Mouse (Mus musculus) ES-E14 (cell line): ENCODE results near the gene 4921504E06Rik. TPM values are rescaled to one million over a fixed set of nuclear protein-coding genes. Genes with fewer than 3 reads are reported as not detected.

Experiments
- DNase-seq: peaks from one replicate; pipeline ENCODE4 v3.0.0-alpha.2; 2013; ENCODE audit warnings: low read depth, low spot score
- H3K27ac ChIP-seq: 2 replicates; pipeline ENCODE4 v1.5.1; 2012; ENCODE audit warnings: low read depth, mild to moderate bottlenecking, low read length, moderate library complexity, mixed read lengths; ENCODE audit not compliant: poor library complexity, insufficient read depth, severe bottlenecking
- H3K36me3 ChIP-seq: 2 replicates; pipeline ENCODE4 v1.6.1; 2012; ENCODE audit warnings: mild to moderate bottlenecking, low read length, moderate library complexity, mixed read lengths; ENCODE audit not compliant: control insufficient read depth, poor library complexity, insufficient read depth, severe bottlenecking
- H3K4me1 ChIP-seq, 2 experiments: fragments of 150-350 bp in 1 of 2; sonication (generic) in 1 of 2; 2 replicates each; pipeline ENCODE4 v1.6.1; 2012; ENCODE audit warnings: low read length in 2 of 2, mild to moderate bottlenecking in 1 of 2, mixed read lengths in 1 of 2; ENCODE audit not compliant: control insufficient read depth in 2 of 2, insufficient read depth in 2 of 2, poor library complexity in 1 of 2
- H3K4me3 ChIP-seq, 2 experiments: fragments of 150-350 bp in 1 of 2; sonication (generic) in 1 of 2; 2 replicates each; pipeline ENCODE4 v1.5.1; 2012; ENCODE audit warnings: low read length in 2 of 2, low read depth in 1 of 2, mild to moderate bottlenecking in 1 of 2, mixed read lengths in 1 of 2; ENCODE audit not compliant: insufficient read depth in 1 of 2, poor library complexity in 1 of 2, severe bottlenecking in 1 of 2
- H3K9ac ChIP-seq: 2 replicates; pipeline ENCODE4 v1.6.1; 2012; ENCODE audit warnings: low read depth, mild to moderate bottlenecking, low read length, mixed read lengths; ENCODE audit not compliant: poor library complexity, insufficient read depth, severe bottlenecking
- H3K9me3 ChIP-seq: fragments of 150-350 bp; sonication (generic); 2 replicates; pipeline ENCODE4 v1.6.1; 2012; ENCODE audit warnings: low read depth, mild to moderate bottlenecking, low read length; ENCODE audit not compliant: control insufficient read depth, insufficient read depth
- CHD2 ChIP-seq: IDR thresholded peaks from 2 replicates; pipeline ENCODE4 v1.6.1; 2014; ENCODE audit warnings: mild to moderate bottlenecking, low read depth, low read length, inconsistent platforms
- HCFC1 ChIP-seq: IDR thresholded peaks from 2 replicates; pipeline ENCODE4 v1.6.1; 2012; ENCODE audit warnings: low read length, inconsistent platforms, borderline replicate concordance; ENCODE audit not compliant: insufficient read depth
- MAFK ChIP-seq: IDR thresholded peaks from 2 replicates; pipeline ENCODE4 v1.6.1; 2014; ENCODE audit warnings: mild to moderate bottlenecking, low read depth, low read length, inconsistent platforms; ENCODE audit not compliant: insufficient read depth
- ZC3H11A ChIP-seq: IDR thresholded peaks from 2 replicates; pipeline ENCODE4 v1.6.1; 2012; ENCODE audit warnings: low read depth, mild to moderate bottlenecking, inconsistent platforms, low read length, borderline replicate concordance
- ZNF384 ChIP-seq: IDR thresholded peaks from 2 replicates; pipeline ENCODE4 v1.6.1; 2012; ENCODE audit warnings: low read depth, low read length, inconsistent platforms
- in situ Hi-C, 2 experiments: fragments of 600-800 bp; cut with MboI; formaldehyde crosslinking; loops; one replicate each; pipeline ENCODE4 v1.15.1; 2025; ENCODE audit warnings: low sequenced_read_pairs in 2 of 2, inconsistent platforms in 1 of 2; ENCODE audit not compliant: unreplicated experiment in 2 of 2
- total RNA-seq: library from RNA; depleted of rRNA; stranded (reverse); fragments of 300-350 nt; gene quantifications from 2 replicates; pipeline ENCODE4 v1.2.3, GENCODE M21; 2012

Gene 4921504E06Rik
- total RNA-seq, 1 experiment: not detected

- no peak for DNase-seq
- Histone ChIP-seq H3K9ac (peak overlapping the region; percentile 38; the same call in 1 of the 2 replicates), H3K9me3 (no peaks in the 10 kb centered on the region), H3K36me3 (no peaks in the 10 kb centered on the region), H3K4me1 (no peaks in the 10 kb centered on the region; a peak in 1 of 4 replicates), H3K4me3 (peak overlapping the region; percentile 55 to 61), H3K27ac (no peak overlapping the region)
- in situ Hi-C loops: loop anchor here (10.0 to 25.0 kb wide), 3 partner anchors 466 to 1409 kb away; partner anchors contain the start of genes A930004D18Rik (in 1 of the 2), Etl4 (in 1 of the 2), Skida1 (in 1 of the 2) and Spag6 (in 1 of the 2)
- TF ChIP-seq HCFC1 (no peak), ZC3H11A (no peak), MAFK (no peak), CHD2 (no peak), ZNF384 (no peak)
Measured at GRCm38 (mm10) chr2:19445871-19446501, 107.7 kb downstream of the 4921504E06Rik start.

DNA sequence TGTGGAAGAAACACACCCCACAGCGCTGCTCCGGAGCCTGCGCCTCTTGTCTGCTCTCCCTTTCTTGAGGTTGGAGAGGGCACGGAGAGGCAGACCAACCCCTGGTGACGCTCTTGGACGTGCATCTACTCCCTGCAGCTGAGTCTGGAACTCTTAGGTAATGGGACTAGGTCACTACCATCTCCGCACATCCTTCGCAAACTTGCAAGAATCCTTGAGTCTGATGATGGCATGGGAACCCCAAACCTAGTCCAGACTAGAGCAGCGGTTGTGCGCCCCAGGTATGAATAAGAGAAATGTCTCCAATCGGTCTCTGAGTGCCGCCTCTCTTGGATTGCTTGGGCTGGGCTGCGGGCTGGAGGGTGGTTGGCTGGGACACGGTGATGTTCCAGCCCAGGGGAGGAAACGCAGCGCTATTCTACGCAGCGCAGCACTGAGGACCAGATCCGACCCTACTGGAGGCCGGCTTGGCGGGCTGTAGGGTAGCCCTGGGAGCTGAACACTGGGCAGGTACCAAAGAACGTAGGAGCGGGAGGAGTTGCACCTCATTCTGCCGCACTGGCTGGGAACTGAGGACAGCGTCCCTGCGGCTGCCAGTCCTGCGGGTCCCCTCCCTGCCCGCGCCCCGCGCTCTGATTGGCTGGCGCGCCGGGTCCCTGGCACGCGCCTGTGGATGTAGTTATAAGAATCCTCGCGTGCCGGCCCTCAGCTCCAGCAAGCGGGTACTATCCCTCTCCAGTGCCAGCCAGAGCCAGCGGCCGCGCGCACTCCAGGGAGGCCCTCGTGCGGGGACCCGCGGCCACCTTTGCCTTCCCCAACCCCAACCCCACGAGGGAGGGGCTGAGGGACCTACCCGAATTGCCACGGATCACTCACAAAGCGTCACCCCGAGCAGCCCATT is 108.5 kb downstream of the 4921504E06Rik start, which contains the start of gene Ptf1a:
TSS of gene Ptf1a (plus strand) at position 733 of the 901 bp plus-strand sequence.
- Histone ChIP-seq H3K9ac (peak within 1 kb of the TSS; percentile 38; the same call in 1 of the 2 replicates), H3K4me3 (peak within 1 kb of the TSS; percentile 55 to 61), H3K36me3 (no peaks in the 10 kb centered on the region), H3K9me3 (no peaks in the 10 kb centered on the region), H3K27ac (no peak within 1 kb of the TSS), H3K4me1 (no peaks in the 10 kb centered on the region; a peak in 1 of 4 replicates)
- TF ChIP-seq CHD2: no peak
- no peak for TF ChIP-seq HCFC1
- no peak for TF ChIP-seq ZNF384
- TF ChIP-seq ZC3H11A: no peak
- no peak for TF ChIP-seq MAFK
- in situ Hi-C loops: loop anchor here (10.0 to 25.0 kb wide), 3 partner anchors 467 to 1408 kb away; partner anchors contain the start of genes A930004D18Rik (in 1 of the 2), Etl4 (in 1 of the 2), Skida1 (in 1 of the 2) and Spag6 (in 1 of the 2)
- no peak for DNase-seq

DNA sequence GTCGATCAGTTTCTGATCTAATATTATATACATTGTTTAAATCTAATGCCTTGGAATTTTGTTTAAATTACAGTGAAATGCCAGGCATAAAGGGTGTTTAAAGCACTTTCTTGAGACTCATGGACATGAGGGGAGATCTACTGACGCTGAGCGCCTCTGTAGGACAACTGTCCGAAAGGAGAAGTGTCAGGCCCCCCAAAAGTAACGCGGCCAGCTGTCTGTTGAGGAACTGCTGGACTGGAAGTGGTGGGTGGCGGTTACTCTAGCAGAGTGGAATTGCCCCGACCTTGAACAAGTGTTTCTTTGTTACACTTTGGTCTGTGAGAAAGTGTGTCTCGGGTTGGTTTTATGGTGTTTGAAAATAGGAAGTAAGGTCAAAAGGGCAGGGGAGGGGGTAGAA is 109.4 kb downstream of the 4921504E06Rik start:
- in situ Hi-C loops: loop anchor here (10.0 to 25.0 kb wide), 3 partner anchors 468 to 1407 kb away; partner anchors contain the start of genes A930004D18Rik (in 1 of the 2), Etl4 (in 1 of the 2), Skida1 (in 1 of the 2) and Spag6 (in 1 of the 2)
- no peak for DNase-seq
- Histone ChIP-seq H3K4me3 (no peak overlapping the region), H3K9me3 (no peaks in the 10 kb centered on the region), H3K9ac (no peak overlapping the region), H3K36me3 (no peaks in the 10 kb centered on the region), H3K27ac (no peak overlapping the region), H3K4me1 (no peaks in the 10 kb centered on the region; a peak in 1 of 4 replicates)
- TF ChIP-seq CHD2 (no peak), MAFK (no peak), HCFC1 (no peak), ZNF384 (no peak), ZC3H11A (no peak)
